Mouse (Mus musculus) stomach, postnatal 0 days (tissue): Measurements from ENCODE around the gene Zfp617.

Experiments used
- CTCF ChIP-seq: IDR thresholded peaks from 2 replicates; pipeline ENCODE4 v1.5.1; 2016; ENCODE audit warnings: antibody characterized with exemption, low read depth, mild to moderate bottlenecking, moderate library complexity
- EP300 ChIP-seq: optimal IDR thresholded peaks from 2 replicates; pipeline ENCODE3; 2016; ENCODE audit warnings: antibody characterized with exemption

DNA sequence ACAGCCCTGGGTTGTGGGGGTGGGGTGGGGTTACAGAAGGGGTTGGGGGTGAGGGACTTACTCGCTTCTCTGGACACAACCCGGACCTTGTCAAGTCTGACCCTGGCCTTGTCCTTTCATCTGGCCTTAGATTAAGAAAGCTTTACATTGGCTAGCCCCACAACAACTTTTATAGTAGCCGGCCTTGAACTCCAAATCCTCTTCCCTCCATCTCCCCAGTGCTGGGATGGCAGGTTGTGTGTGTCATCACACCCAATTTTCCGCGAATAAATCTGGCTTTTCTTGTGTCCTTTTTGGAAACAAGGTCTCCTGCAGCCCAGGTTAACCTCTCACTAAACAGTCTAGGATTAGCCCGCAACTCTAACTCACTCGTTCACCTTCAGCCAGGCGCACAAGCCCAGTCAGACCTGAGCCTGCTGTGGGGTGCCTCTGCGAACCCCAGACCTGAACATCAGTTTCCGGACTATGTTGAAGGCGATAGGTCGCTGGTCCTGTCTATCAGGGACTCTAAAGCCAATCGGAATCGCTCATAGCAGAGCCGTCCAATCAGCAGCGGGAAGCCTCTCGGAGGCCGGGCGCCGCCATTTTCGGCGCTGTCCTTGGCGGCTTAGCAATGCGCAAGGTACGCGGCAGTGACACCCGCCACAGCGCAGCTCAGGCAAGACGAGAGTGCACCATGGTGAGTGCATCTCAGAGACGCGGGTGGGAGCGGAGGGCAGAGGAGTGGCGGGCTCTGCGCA is 42.2 kb downstream of the Zfp617 start, which contains the start of gene Zfp961:
- TF ChIP-seq CTCF: no peak
- TF ChIP-seq EP300: peak; percentile 57
